Mouse (Mus musculus): ENCODE results near the gene Map3k3. TPM values are rescaled to one million over a fixed set of nuclear protein-coding genes. Genes with fewer than 3 reads are reported as not detected.

Gene Map3k3
- total and polyA plus RNA-seq, 2 experiments from 2014 or later = 8.5 to 32.9 TPM

DNA sequence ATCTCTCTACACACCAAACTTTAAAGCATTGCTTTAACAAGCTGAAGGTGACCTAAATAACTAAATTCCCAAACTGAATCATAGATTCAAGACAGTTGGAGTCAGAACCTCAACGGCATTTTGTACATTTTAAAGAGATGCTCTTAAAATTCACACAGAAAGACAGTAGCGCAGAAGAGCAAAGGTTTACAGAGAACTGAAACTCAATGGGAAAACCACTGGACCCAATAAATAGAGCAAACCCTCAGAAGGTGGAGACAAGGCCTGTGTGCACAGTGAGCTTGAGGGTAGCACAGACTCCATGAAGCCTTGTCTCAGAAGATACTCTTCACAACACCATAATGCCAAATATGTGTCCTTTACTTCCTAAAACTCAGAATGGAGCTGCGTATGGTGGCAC, 38.6 kb upstream of the Map3k3 start:
- no peak overlapping the region for H3K9ac ChIP-seq
- H3K36me3 ChIP-seq (ENCODE audit: insufficient read depth) = peaks cover 27% of the 10 kb centered on the region
- no peak overlapping the region for H3K4me3 ChIP-seq (ENCODE audit: low read depth, low read length)
- no peaks in the 10 kb centered on the region for H3K9me3 ChIP-seq (ENCODE audit: low read length)
- H3K4me1 ChIP-seq (ENCODE audit: insufficient read depth) = no peaks in the 10 kb centered on the region
- H3K27ac ChIP-seq (ENCODE audit: low read depth, low read length) = no peak overlapping the region
- ATAC-seq = no peak
- 94% methylated on average over 3 of the region's 3 CpGs for WGBS
- no peak for TF ChIP-seq CTCF (IDR thresholded peaks at IDR 0.05; ENCODE audit: low read depth)
- no peak for DNase-seq
- H3K27me3 ChIP-seq (ENCODE audit: insufficient read depth, low read length) = no peaks in the 10 kb centered on the region
- H3K4me2 ChIP-seq (ENCODE audit: low read depth) = no peak overlapping the region

- ATAC-seq = no peak
- 87% methylated on average over 9 of the region's 9 CpGs for WGBS
- no peak overlapping the region for H3K9ac ChIP-seq
- H3K27me3 ChIP-seq (ENCODE audit: insufficient read depth, low read length) = no peaks in the 10 kb centered on the region
- no peaks in the 10 kb centered on the region for H3K4me1 ChIP-seq (ENCODE audit: insufficient read depth)
- no peaks in the 10 kb centered on the region for H3K9me3 ChIP-seq (ENCODE audit: low read length)
- no peak for DNase-seq
- peaks cover 35% of the 10 kb centered on the region for H3K36me3 ChIP-seq (ENCODE audit: insufficient read depth)
- TF ChIP-seq CTCF (IDR thresholded peaks at IDR 0.05; ENCODE audit: low read depth) = no peak
- H3K4me3 ChIP-seq (ENCODE audit: low read depth, low read length) = no peak overlapping the region
- no peak overlapping the region for H3K4me2 ChIP-seq (ENCODE audit: low read depth)
- H3K27ac ChIP-seq (ENCODE audit: low read depth, low read length) = no peak overlapping the region
These were observed 37.8 kb upstream of the Map3k3 start for GRCm38 (mm10) chr11:106046584-106046983.

- Histone ChIP-seq H3K4me2 (ENCODE audit: low read depth) (no peak overlapping the region), H3K4me3 (ENCODE audit: low read depth, low read length) (no peak overlapping the region), H3K9me3 (ENCODE audit: low read length) (no peaks in the 10 kb centered on the region), H3K27ac (ENCODE audit: low read depth, low read length) (no peak overlapping the region), H3K27me3 (ENCODE audit: insufficient read depth, low read length) (no peaks in the 10 kb centered on the region), H3K9ac (no peak overlapping the region), H3K36me3 (ENCODE audit: insufficient read depth) (peaks cover 90% of the 10 kb centered on the region), H3K4me1 (ENCODE audit: insufficient read depth) (no peaks in the 10 kb centered on the region)
- WGBS = 87% methylated on average over 2 of the region's 2 CpGs
- no peak for TF ChIP-seq CTCF (IDR thresholded peaks at IDR 0.05; ENCODE audit: low read depth)
- no peak for ATAC-seq
- no peak for DNase-seq
These were observed 30.5 kb upstream of the Map3k3 start for GRCm38 (mm10) chr11:106053921-106054320.

- Histone ChIP-seq H3K27ac (ENCODE audit: low read depth, low read length) (no peak overlapping the region), H3K4me3 (ENCODE audit: low read depth, low read length) (no peak overlapping the region), H3K9me3 (ENCODE audit: low read length) (no peaks in the 10 kb centered on the region), H3K27me3 (ENCODE audit: insufficient read depth, low read length) (no peaks in the 10 kb centered on the region), H3K4me1 (ENCODE audit: insufficient read depth) (no peaks in the 10 kb centered on the region), H3K9ac (no peak overlapping the region), H3K36me3 (ENCODE audit: insufficient read depth) (peaks cover 90% of the 10 kb centered on the region), H3K4me2 (ENCODE audit: low read depth) (no peak overlapping the region)
- 96% methylated on average over 8 of the region's 8 CpGs for WGBS
- no peak for TF ChIP-seq CTCF (IDR thresholded peaks at IDR 0.05; ENCODE audit: low read depth)
- no peak for DNase-seq
- no peak for ATAC-seq
These were observed 29.8 kb upstream of the Map3k3 start for GRCm38 (mm10) chr11:106054600-106054999.

DNA sequence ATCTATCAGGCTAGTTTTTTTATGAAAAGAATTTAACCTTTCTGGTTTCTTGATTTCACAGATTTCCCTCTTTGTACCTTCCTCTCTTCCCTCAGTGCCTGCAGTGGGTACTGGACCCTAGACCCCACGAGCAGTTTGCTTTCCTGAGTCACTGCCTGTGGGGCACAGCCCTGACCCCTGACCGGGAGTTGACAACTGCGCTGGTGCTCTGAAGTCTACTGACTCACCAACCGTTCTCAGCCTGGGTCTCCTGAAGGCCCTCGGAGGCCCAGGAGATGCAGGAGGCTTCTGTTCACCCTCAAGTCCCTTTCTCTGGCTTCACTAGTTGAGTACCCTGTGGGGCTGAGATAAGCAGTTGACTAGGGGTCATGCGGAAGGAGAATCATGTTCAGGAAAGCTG, 29.1 kb upstream of the Map3k3 start:
- Histone ChIP-seq H3K9ac (no peak overlapping the region), H3K27ac (ENCODE audit: low read depth, low read length) (no peak overlapping the region), H3K4me1 (ENCODE audit: insufficient read depth) (no peaks in the 10 kb centered on the region), H3K9me3 (ENCODE audit: low read length) (no peaks in the 10 kb centered on the region), H3K36me3 (ENCODE audit: insufficient read depth) (peaks cover 93% of the 10 kb centered on the region), H3K4me3 (ENCODE audit: low read depth, low read length) (no peak overlapping the region), H3K27me3 (ENCODE audit: insufficient read depth, low read length) (no peaks in the 10 kb centered on the region), H3K4me2 (ENCODE audit: low read depth) (no peak overlapping the region)
- DNase-seq = no peak
- TF ChIP-seq CTCF (IDR thresholded peaks at IDR 0.05; ENCODE audit: low read depth) = no peak
- 88% methylated on average over 6 of the region's 6 CpGs for WGBS
- no peak for ATAC-seq

DNA sequence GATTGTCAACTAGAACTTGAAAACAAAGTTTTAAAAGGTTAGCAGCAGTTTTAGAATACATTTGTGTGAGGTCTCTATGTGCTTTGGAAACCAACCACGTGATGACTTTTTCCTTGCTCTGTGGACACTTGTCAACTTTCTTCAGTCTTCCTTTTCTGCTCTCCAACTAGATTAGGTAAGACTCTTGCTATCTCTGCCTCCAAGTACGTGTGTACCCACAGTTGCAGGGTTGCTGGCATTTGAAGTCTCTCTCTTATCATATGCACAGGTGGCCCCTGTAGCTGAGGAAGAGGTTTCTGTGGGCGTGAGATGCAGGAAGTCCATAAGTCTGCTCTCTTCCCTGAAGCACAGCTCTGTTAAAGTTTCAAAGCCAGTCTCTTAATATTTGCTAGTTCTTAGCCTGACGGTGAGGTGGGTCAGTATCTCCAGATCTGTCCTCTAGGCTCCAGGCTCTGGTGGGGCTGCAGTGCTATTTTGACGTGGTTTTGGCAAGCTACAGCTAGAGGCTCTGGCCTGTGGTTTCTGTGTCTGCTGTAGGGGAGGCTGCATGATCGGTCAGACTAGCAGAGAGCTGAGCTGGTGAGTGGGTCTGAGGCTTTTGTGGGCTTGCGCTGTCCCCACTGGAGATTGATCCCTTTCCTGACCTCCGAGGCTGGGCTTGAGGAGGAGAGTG, 27.5 kb upstream of the Map3k3 start:
- DNase-seq (no peak), ATAC-seq (no peak)
- TF ChIP-seq CTCF (IDR thresholded peaks at IDR 0.05; ENCODE audit: low read depth) = no peak
- H3K9me3 ChIP-seq (ENCODE audit: low read length) = no peaks in the 10 kb centered on the region
- no peak overlapping the region for H3K9ac ChIP-seq
- peaks cover 78% of the 10 kb centered on the region for H3K36me3 ChIP-seq (ENCODE audit: insufficient read depth)
- H3K27me3 ChIP-seq (ENCODE audit: insufficient read depth, low read length) = no peaks in the 10 kb centered on the region
- H3K4me3 ChIP-seq (ENCODE audit: low read depth, low read length) = no peak overlapping the region
- no peak overlapping the region for H3K27ac ChIP-seq (ENCODE audit: low read depth, low read length)
- no peaks in the 10 kb centered on the region for H3K4me1 ChIP-seq (ENCODE audit: insufficient read depth)
- H3K4me2 ChIP-seq (ENCODE audit: low read depth) = no peak overlapping the region
- 94% methylated on average over 8 of the region's 8 CpGs for WGBS

GRCm38 (mm10) chr11:106058020-106058419, 26.4 kb upstream of the Map3k3 start:
- Histone ChIP-seq H3K36me3 (ENCODE audit: insufficient read depth) (peaks cover 69% of the 10 kb centered on the region), H3K27ac (ENCODE audit: low read depth, low read length) (no peak overlapping the region), H3K9me3 (ENCODE audit: low read length) (no peaks in the 10 kb centered on the region), H3K9ac (no peak overlapping the region), H3K4me1 (ENCODE audit: insufficient read depth) (no peaks in the 10 kb centered on the region), H3K4me2 (ENCODE audit: low read depth) (no peak overlapping the region), H3K27me3 (ENCODE audit: insufficient read depth, low read length) (no peaks in the 10 kb centered on the region), H3K4me3 (ENCODE audit: low read depth, low read length) (no peak overlapping the region)
- no peak for TF ChIP-seq CTCF (IDR thresholded peaks at IDR 0.05; ENCODE audit: low read depth)
- DNase-seq (no peak), ATAC-seq (no peak)
- 76% methylated on average over 8 of the region's 8 CpGs for WGBS
